Mouse (Mus musculus) midbrain, embryonic 11.5 days (tissue): Measurements from ENCODE around the gene Suclg2. TPM values are rescaled to one million over a fixed set of nuclear protein-coding genes. Genes with fewer than 3 reads are reported as not detected.

Experiments
- ATAC-seq: fragments of 200-750 bp; cut with Nextera tagmentation; 2 replicates; pipeline ENCODE4 v1.8.0; 2017; ENCODE audit warnings: moderate TSS enrichment, moderate library complexity; ENCODE audit not compliant: low FRiP score
- DNase-seq: peaks from one replicate; pipeline ENCODE4 v3.0.0; 2015; ENCODE audit warnings: low spot score; ENCODE audit errors: missing footprints
- H3K27ac ChIP-seq: fragments of 300-500 bp; sonication (generic); 2 replicates; pipeline ENCODE4 v1.5.1; 2014; ENCODE audit warnings: low read depth, low read length
- H3K27me3 ChIP-seq: fragments of 300-500 bp; sonication (generic); 2 replicates; pipeline ENCODE4 v1.6.1; 2014; ENCODE audit warnings: mild to moderate bottlenecking, low read length, moderate library complexity, mixed read lengths; ENCODE audit not compliant: control insufficient read depth, insufficient read depth
- H3K36me3 ChIP-seq: fragments of 300-500 bp; sonication (generic); 2 replicates; pipeline ENCODE4 v1.6.1; 2014; ENCODE audit warnings: mild to moderate bottlenecking, low read length, moderate library complexity, mixed read lengths; ENCODE audit not compliant: control insufficient read depth, insufficient read depth
- H3K4me1 ChIP-seq: fragments of 300-500 bp; sonication (generic); 2 replicates; pipeline ENCODE4 v1.6.1; 2014; ENCODE audit warnings: low read length; ENCODE audit not compliant: control insufficient read depth, insufficient read depth
- H3K4me2 ChIP-seq: fragments of 300-500 bp; sonication (generic); 2 replicates; pipeline ENCODE4 v1.6.1; 2014; ENCODE audit warnings: mild to moderate bottlenecking, moderate library complexity
- H3K4me3 ChIP-seq: fragments of 300-500 bp; sonication (generic); 2 replicates; pipeline ENCODE4 v1.5.1; 2014; ENCODE audit warnings: low read depth, low read length
- H3K9ac ChIP-seq: fragments of 300-500 bp; sonication (generic); 2 replicates; pipeline ENCODE4 v1.6.1; 2014; ENCODE audit warnings: low read length
- H3K9me3 ChIP-seq: fragments of 300-500 bp; sonication (generic); 2 replicates; pipeline ENCODE4 v1.6.1; 2016; ENCODE audit warnings: low read length; ENCODE audit not compliant: control insufficient read depth
- WGBS: fragments of 180-500 bp; shearing (Covaris S2); extraction: QIAGEN DNeasy Blood & Tissue Kit; methylation state at CpG from one replicate; pipeline ENCODE4 v1.1.7; 2014; 5-methylcytosine and 5-hydroxymethylcytosine counted together
- polyA plus RNA-seq: library from polyadenylated mRNA; unstranded; fragments of >200 nt; fragmentation: Nextera tagmentation; extraction: Ambion mirVana; gene quantifications from 2 replicates; pipeline ENCODE4 v1.2.1, GENCODE M21; 2014

Suclg2 gene
- polyA plus RNA-seq, 1 experiment from 2014 or later: 40.8 TPM

GRCm38 (mm10) chr6:95492216-95492956, 226.2 kb downstream of the Suclg2 start:
- no peak overlapping the region for H3K4me2 ChIP-seq
- ATAC-seq: no peak
- H3K36me3 ChIP-seq: no peaks in the 10 kb centered on the region
- no peaks in the 10 kb centered on the region for H3K4me1 ChIP-seq
- H3K9ac ChIP-seq: no peak overlapping the region
- no peaks in the 10 kb centered on the region for H3K9me3 ChIP-seq
- no peaks in the 10 kb centered on the region for H3K27me3 ChIP-seq
- DNase-seq: no peak
- 82% methylated on average over 8 of the region's 8 CpGs for WGBS
- no peak overlapping the region for H3K27ac ChIP-seq
- H3K4me3 ChIP-seq: no peak overlapping the region

GRCm38 (mm10) chr6:95491043-95491442, 227.6 kb downstream of the Suclg2 start:
- WGBS: 81% methylated on average over 2 of the region's 2 CpGs
- no peak overlapping the region for H3K4me2 ChIP-seq
- H3K4me3 ChIP-seq: no peak overlapping the region
- H3K27me3 ChIP-seq: no peaks in the 10 kb centered on the region
- no peak overlapping the region for H3K9ac ChIP-seq
- H3K27ac ChIP-seq: no peak overlapping the region
- no peaks in the 10 kb centered on the region for H3K36me3 ChIP-seq
- no peaks in the 10 kb centered on the region for H3K4me1 ChIP-seq
- H3K9me3 ChIP-seq: no peaks in the 10 kb centered on the region
- ATAC-seq (no peak), DNase-seq (no peak)

- H3K27me3 ChIP-seq: no peaks in the 10 kb centered on the region
- H3K27ac ChIP-seq: no peak overlapping the region
- no peak overlapping the region for H3K9ac ChIP-seq
- no peaks in the 10 kb centered on the region for H3K9me3 ChIP-seq
- ATAC-seq: no peak
- H3K4me3 ChIP-seq: no peak overlapping the region
- no peak overlapping the region for H3K4me2 ChIP-seq
- WGBS: 79% methylated on average over 6 of the region's 6 CpGs
- no peaks in the 10 kb centered on the region for H3K4me1 ChIP-seq
- no peak for DNase-seq
- no peaks in the 10 kb centered on the region for H3K36me3 ChIP-seq
Observed at GRCm38 (mm10) chr6:95485791-95486190, 232.8 kb downstream of the Suclg2 start.

- no peaks in the 10 kb centered on the region for H3K36me3 ChIP-seq
- ATAC-seq (peak; percentile 78), DNase-seq (peak; percentile 86)
- H3K9me3 ChIP-seq: no peaks in the 10 kb centered on the region
- no peak overlapping the region for H3K27ac ChIP-seq
- no peaks in the 10 kb centered on the region for H3K4me1 ChIP-seq
- H3K4me3 ChIP-seq: no peak overlapping the region
- WGBS: 62% methylated on average over 7 of the region's 7 CpGs
- H3K27me3 ChIP-seq: no peaks in the 10 kb centered on the region
- no peak overlapping the region for H3K9ac ChIP-seq
- no peak overlapping the region for H3K4me2 ChIP-seq
Observed at GRCm38 (mm10) chr6:95484183-95484818, 234.3 kb downstream of the Suclg2 start.

GRCm38 (mm10) chr6:95483686-95484085, 234.9 kb downstream of the Suclg2 start:
- 83% methylated on average over 3 of the region's 4 CpGs for WGBS
- DNase-seq: no peak
- no peaks in the 10 kb centered on the region for H3K36me3 ChIP-seq

GRCm38 (mm10) chr6:95483127-95483526, 235.5 kb downstream of the Suclg2 start:
- ATAC-seq (no peak), DNase-seq (no peak)
- H3K27me3 ChIP-seq: no peaks in the 10 kb centered on the region
- H3K36me3 ChIP-seq: no peaks in the 10 kb centered on the region
- no peak overlapping the region for H3K4me3 ChIP-seq
- H3K4me1 ChIP-seq: no peaks in the 10 kb centered on the region
- H3K9ac ChIP-seq: no peak overlapping the region
- no peak overlapping the region for H3K4me2 ChIP-seq
- H3K9me3 ChIP-seq: no peaks in the 10 kb centered on the region
- WGBS: 91% methylated on average over 6 of the region's 6 CpGs
- H3K27ac ChIP-seq: no peak overlapping the region

More at GRCm38 (mm10) chr6:95483686-95484085, 234.9 kb downstream of the Suclg2 start:
- no peaks in the 10 kb centered on the region for H3K4me1 ChIP-seq
- no peak overlapping the region for H3K9ac ChIP-seq
- H3K4me3 ChIP-seq: no peak overlapping the region
- no peak overlapping the region for H3K27ac ChIP-seq
- no peak for ATAC-seq
- no peak overlapping the region for H3K4me2 ChIP-seq
- no peaks in the 10 kb centered on the region for H3K9me3 ChIP-seq
- no peaks in the 10 kb centered on the region for H3K27me3 ChIP-seq

- Histone ChIP-seq H3K4me3 (no peak overlapping the region), H3K4me1 (no peaks in the 10 kb centered on the region), H3K9me3 (no peaks in the 10 kb centered on the region), H3K9ac (no peak overlapping the region), H3K4me2 (no peak overlapping the region), H3K27me3 (no peaks in the 10 kb centered on the region), H3K36me3 (no peaks in the 10 kb centered on the region), H3K27ac (no peak overlapping the region)
- 92% methylated on average over 6 of the region's 6 CpGs for WGBS
- no peak for DNase-seq
- ATAC-seq: no peak
Observed at GRCm38 (mm10) chr6:95479801-95480200, 238.8 kb downstream of the Suclg2 start.

- 64% methylated on average over 7 of the region's 7 CpGs for WGBS
- DNase-seq (no peak), ATAC-seq (no peak)
- Histone ChIP-seq H3K27me3 (no peaks in the 10 kb centered on the region), H3K4me2 (no peak overlapping the region), H3K4me3 (no peak overlapping the region), H3K36me3 (no peaks in the 10 kb centered on the region), H3K4me1 (no peaks in the 10 kb centered on the region), H3K9ac (no peak overlapping the region), H3K27ac (peak overlapping the region; percentile 30; the same call in 1 of the 2 replicates), H3K9me3 (no peaks in the 10 kb centered on the region)
Observed at GRCm38 (mm10) chr6:95469521-95469920, 249.1 kb downstream of the Suclg2 start.

GRCm38 (mm10) chr6:95465322-95465721, 253.3 kb downstream of the Suclg2 start:
- no peak overlapping the region for H3K4me3 ChIP-seq
- no peaks in the 10 kb centered on the region for H3K9me3 ChIP-seq
- ATAC-seq (no peak), DNase-seq (no peak)
- WGBS: 84% methylated on average over 4 of the region's 4 CpGs
- H3K4me1 ChIP-seq: no peaks in the 10 kb centered on the region
- H3K36me3 ChIP-seq: no peaks in the 10 kb centered on the region
- H3K27ac ChIP-seq: no peak overlapping the region
- no peak overlapping the region for H3K9ac ChIP-seq
- no peak overlapping the region for H3K4me2 ChIP-seq
- no peaks in the 10 kb centered on the region for H3K27me3 ChIP-seq
